Mouse (Mus musculus): ENCODE results near the gene Timm23.

- no peak for TF ChIP-seq CTCF (IDR thresholded peaks at IDR 0.05; ENCODE audit: borderline replicate concordance, control insufficient read depth, extremely low read depth, insufficient read depth, low read length, poor library complexity)
- TF ChIP-seq POLR2A (IDR thresholded peaks at IDR 0.05; ENCODE audit: control insufficient read depth, extremely low read depth, insufficient read depth, low read length, poor library complexity), result no peak
Observed at GRCm38 (mm10) chr14:32201354-32201753, 344 bp downstream of the Timm23 start.
